Mouse (Mus musculus): ENCODE data around the gene H2al1o. TPM values are rescaled to one million over a fixed set of nuclear protein-coding genes. Genes with fewer than 3 reads are reported as not detected.
"Not testable (repeated sequence)": the region's sequence is repeated elsewhere in the genome, so short reads cannot be mapped to it uniquely, and the experiment has no call there.

Gene H2al1o
- not detected in 2 replicates for polyA plus RNA-seq (2014; fragmentation: Nextera tagmentation; extraction: Ambion mirVana)

- not testable (repeated sequence) for H3K9ac ChIP-seq (ENCODE audit: low read length); H3K36me3 ChIP-seq (ENCODE audit: control insufficient read depth, insufficient read depth, low read length); H3K4me2 ChIP-seq; H3K27me3 ChIP-seq (ENCODE audit: control insufficient read depth, insufficient read depth, low read length); H3K4me3 ChIP-seq (ENCODE audit: low read depth, low read length); H3K4me1 ChIP-seq (ENCODE audit: control insufficient read depth, insufficient read depth, low read length); H3K9me3 ChIP-seq (ENCODE audit: control insufficient read depth, low read length); ATAC-seq (ENCODE audit: low FRiP score); H3K27ac ChIP-seq (ENCODE audit: low read depth, low read length); DNase-seq (ENCODE audit: low spot score, missing footprints)
- WGBS, result 87% methylated on average over 3 of the region's 3 CpGs
Observed at GRCm38 (mm10) chrX:9572309-9572708, at the start of gene H2al1o. Gene H2al1o, minus strand, starts transcription at chrX:9572409.

- H3K36me3 ChIP-seq (ENCODE audit: control insufficient read depth, insufficient read depth, low read length); H3K27ac ChIP-seq (ENCODE audit: low read depth, low read length); H3K4me3 ChIP-seq (ENCODE audit: low read depth, low read length); ATAC-seq (ENCODE audit: low FRiP score); H3K9me3 ChIP-seq (ENCODE audit: control insufficient read depth, low read length); H3K27me3 ChIP-seq (ENCODE audit: control insufficient read depth, insufficient read depth, low read length); H3K4me2 ChIP-seq; H3K4me1 ChIP-seq (ENCODE audit: control insufficient read depth, insufficient read depth, low read length); DNase-seq (ENCODE audit: low spot score, missing footprints); H3K9ac ChIP-seq (ENCODE audit: low read length): not testable (repeated sequence)
- 88% methylated on average over 7 of the region's 7 CpGs for WGBS
Observed at GRCm38 (mm10) chrX:9598036-9598435, 25.8 kb upstream of the H2al1o start.

DNA sequence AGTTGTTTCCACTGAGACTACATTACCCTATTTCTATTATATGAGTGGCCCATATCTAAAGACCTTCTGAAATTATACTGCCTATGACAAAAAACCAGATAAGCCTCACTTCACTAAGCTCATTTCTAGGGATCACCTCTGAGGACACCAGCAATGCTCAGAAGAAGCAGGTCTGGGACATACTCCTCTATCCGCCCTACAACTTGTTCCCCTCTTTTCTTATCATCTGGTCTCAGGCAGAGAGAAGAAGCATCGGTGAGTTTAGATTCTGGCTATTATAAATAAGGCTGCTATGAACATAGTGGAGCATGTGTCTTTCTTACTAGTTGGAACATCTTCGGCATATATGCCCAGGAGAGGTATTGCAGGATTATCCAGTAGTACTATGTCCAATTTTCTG lies 35.3 kb downstream of the H2al1o start:
- Histone ChIP-seq H3K9me3 (ENCODE audit: control insufficient read depth, low read length) (no peaks in the 10 kb centered on the region), H3K4me2 (no peak overlapping the region), H3K27ac (ENCODE audit: low read depth, low read length) (no peak overlapping the region), H3K27me3 (ENCODE audit: control insufficient read depth, insufficient read depth, low read length) (no peaks in the 10 kb centered on the region), H3K9ac (ENCODE audit: low read length) (no peak overlapping the region), H3K4me1 (ENCODE audit: control insufficient read depth, insufficient read depth, low read length) (no peaks in the 10 kb centered on the region), H3K4me3 (ENCODE audit: low read depth, low read length) (no peak overlapping the region), H3K36me3 (ENCODE audit: control insufficient read depth, insufficient read depth, low read length) (no peaks in the 10 kb centered on the region)
- 86% methylated on average over 3 of the region's 3 CpGs for WGBS
- DNase-seq (ENCODE audit: low spot score, missing footprints) (no peak), ATAC-seq (ENCODE audit: low FRiP score) (no peak)

Other genes starting within 250 kb of the H2al1o start
- gene H2al1k, start 221.8 kb downstream of the H2al1o start, polyA plus RNA-seq (2014; fragmentation: Nextera tagmentation; extraction: Ambion mirVana), result not detected in 2 replicates
- gene Cybb, start 84.6 kb downstream of the H2al1o start, polyA plus RNA-seq (2014; fragmentation: Nextera tagmentation; extraction: Ambion mirVana), result 1.1 and 1.4 TPM in 2 replicates
- 22.6 and 28.0 TPM in 2 replicates for gene Dynlt3, start 90.6 kb upstream of the H2al1o start, polyA plus RNA-seq (2014; fragmentation: Nextera tagmentation; extraction: Ambion mirVana)

Measured in midbrain, embryonic 11.5 days (tissue).